Mouse (Mus musculus) stomach, embryonic 14.5 days (tissue): ENCODE data around the gene Rab5if. TPM values are rescaled to one million over a fixed set of nuclear protein-coding genes. Genes with fewer than 3 reads are reported as not detected.

Experiments used
- ATAC-seq: fragments of 200-750 bp; cut with Nextera tagmentation; 2 replicates; pipeline ENCODE4 v1.8.0; 2017; ENCODE audit warnings: low read depth, moderate TSS enrichment; ENCODE audit not compliant: insufficient number of reproducible peaks, insufficient read depth, low FRiP score
- H3K27ac ChIP-seq: fragments of 300-500 bp; sonication (generic); 2 replicates; pipeline ENCODE4 v1.5.1; 2014; ENCODE audit warnings: mild to moderate bottlenecking, low read length, moderate library complexity, mixed read lengths
- H3K27me3 ChIP-seq: fragments of 300-500 bp; sonication (generic); 2 replicates; pipeline ENCODE4 v1.6.1; 2014; ENCODE audit warnings: low read length, control low read depth, mixed read lengths; ENCODE audit not compliant: control insufficient read depth, insufficient read depth
- H3K36me3 ChIP-seq: fragments of 300-500 bp; sonication (generic); 2 replicates; pipeline ENCODE4 v1.6.1; 2014; ENCODE audit warnings: mild to moderate bottlenecking, control low read depth, low read length, moderate library complexity, mixed read lengths; ENCODE audit not compliant: control insufficient read depth, insufficient read depth
- H3K4me1 ChIP-seq: fragments of 300-500 bp; sonication (generic); 2 replicates; pipeline ENCODE4 v1.6.1; 2014; ENCODE audit warnings: low read length, control low read depth, mixed read lengths; ENCODE audit not compliant: control insufficient read depth, insufficient read depth
- H3K4me2 ChIP-seq: fragments of 300-500 bp; sonication (generic); replicated peaks from 2 replicates; pipeline ENCODE4 v1.6.1; 2014; ENCODE audit warnings: low read depth, low read length, control low read depth
- H3K4me3 ChIP-seq: fragments of 300-500 bp; sonication (generic); 2 replicates; pipeline ENCODE4 v1.5.1; 2014; ENCODE audit warnings: low read depth, low read length, control low read depth
- H3K9ac ChIP-seq: fragments of 300-500 bp; sonication (generic); replicated peaks from 2 replicates; pipeline ENCODE4 v1.6.1; 2014; ENCODE audit warnings: low read depth, mild to moderate bottlenecking, control low read depth, low read length, moderate library complexity, mixed read lengths
- H3K9me3 ChIP-seq: fragments of 300-500 bp; sonication (generic); 2 replicates; pipeline ENCODE4 v1.6.1; 2016; ENCODE audit warnings: low read depth, low read length, control low read depth; ENCODE audit not compliant: control insufficient read depth
- WGBS: fragments of 180-500 bp; shearing (Covaris S2); extraction: QIAGEN DNeasy Blood & Tissue Kit; methylation state at CpG from one replicate; pipeline ENCODE4 v1.1.7; 2014; 5-methylcytosine and 5-hydroxymethylcytosine counted together
- polyA plus RNA-seq: library from polyadenylated mRNA; unstranded; fragments of >200 nt; fragmentation: Nextera tagmentation; extraction: Ambion mirVana; gene quantifications from 2 replicates; pipeline ENCODE4 v1.2.1, GENCODE M21; 2014

Gene Rab5if
- polyA plus RNA-seq, 1 experiment from 2014 or later = 189 TPM

- ATAC-seq = no peak
- H3K4me1 ChIP-seq = no peaks in the 10 kb centered on the region
- H3K4me2 ChIP-seq = no peak within 1 kb of the TSS
- no peak within 1 kb of the TSS for H3K27ac ChIP-seq
- no peaks in the 10 kb centered on the region for H3K9me3 ChIP-seq
- H3K4me3 ChIP-seq = no peak within 1 kb of the TSS
- WGBS = 55% methylated on average over 6 of the region's 6 CpGs
- H3K36me3 ChIP-seq = no peaks in the 10 kb centered on the region
- H3K27me3 ChIP-seq = no peaks in the 10 kb centered on the region
- no peak within 1 kb of the TSS for H3K9ac ChIP-seq
These were observed 24.1 kb downstream of the Rab5if start, which contains the start of gene Sla2 for GRCm38 (mm10) chr2:156887017-156887416. Sla2 (minus strand) TSS chr2:156887192.

GRCm38 (mm10) chr2:156888490-156888889 is 25.6 kb downstream of the Rab5if start:
- no peaks in the 10 kb centered on the region for H3K4me1 ChIP-seq
- no peak overlapping the region for H3K4me3 ChIP-seq
- no peaks in the 10 kb centered on the region for H3K36me3 ChIP-seq
- no peak for ATAC-seq
- WGBS = 75% methylated on average over 3 of the region's 3 CpGs
- no peaks in the 10 kb centered on the region for H3K9me3 ChIP-seq
- no peak overlapping the region for H3K9ac ChIP-seq
- H3K27me3 ChIP-seq = no peaks in the 10 kb centered on the region
- H3K4me2 ChIP-seq = no peak overlapping the region
- no peak overlapping the region for H3K27ac ChIP-seq

- no peak overlapping the region for H3K4me2 ChIP-seq
These were observed 29.3 kb downstream of the Rab5if start for GRCm38 (mm10) chr2:156892240-156892639.

GRCm38 (mm10) chr2:156892821-156893220 is 29.9 kb downstream of the Rab5if start:
- no peaks in the 10 kb centered on the region for H3K9me3 ChIP-seq
- H3K4me2 ChIP-seq = no peak overlapping the region
- H3K4me3 ChIP-seq = no peak overlapping the region
- 75% methylated on average over 6 of the region's 6 CpGs for WGBS
- H3K9ac ChIP-seq = no peak overlapping the region
- no peaks in the 10 kb centered on the region for H3K36me3 ChIP-seq
- no peaks in the 10 kb centered on the region for H3K27me3 ChIP-seq
- H3K27ac ChIP-seq = no peak overlapping the region
- no peaks in the 10 kb centered on the region for H3K4me1 ChIP-seq
- ATAC-seq = no peak

More at GRCm38 (mm10) chr2:156892240-156892639, 29.3 kb downstream of the Rab5if start:
- no peaks in the 10 kb centered on the region for H3K27me3 ChIP-seq
- H3K9me3 ChIP-seq = no peaks in the 10 kb centered on the region
- ATAC-seq = no peak
- H3K4me1 ChIP-seq = no peaks in the 10 kb centered on the region
- H3K4me3 ChIP-seq = no peak overlapping the region
- 22% methylated on average over 3 of the region's 3 CpGs for WGBS
- no peaks in the 10 kb centered on the region for H3K36me3 ChIP-seq
- H3K9ac ChIP-seq = no peak overlapping the region
- H3K27ac ChIP-seq = no peak overlapping the region

GRCm38 (mm10) chr2:156894496-156895265 is 31.8 kb downstream of the Rab5if start:
- no peak for ATAC-seq
- no peaks in the 10 kb centered on the region for H3K4me1 ChIP-seq
- no peaks in the 10 kb centered on the region for H3K9me3 ChIP-seq
- H3K36me3 ChIP-seq = no peaks in the 10 kb centered on the region
- no peaks in the 10 kb centered on the region for H3K27me3 ChIP-seq
- H3K4me3 ChIP-seq = no peak overlapping the region
- 67% methylated on average over 15 of the region's 15 CpGs for WGBS
- no peak overlapping the region for H3K9ac ChIP-seq
- H3K4me2 ChIP-seq = no peak overlapping the region
- H3K27ac ChIP-seq = no peak overlapping the region

- H3K9me3 ChIP-seq = no peaks in the 10 kb centered on the region
- no peaks in the 10 kb centered on the region for H3K36me3 ChIP-seq
- WGBS = 66% methylated on average over 9 of the region's 9 CpGs
- H3K4me1 ChIP-seq = no peaks in the 10 kb centered on the region
- no peak overlapping the region for H3K9ac ChIP-seq
- no peak for ATAC-seq
- H3K4me3 ChIP-seq = no peak overlapping the region
- no peaks in the 10 kb centered on the region for H3K27me3 ChIP-seq
- no peak overlapping the region for H3K4me2 ChIP-seq
- H3K27ac ChIP-seq = no peak overlapping the region
These were observed 33.5 kb downstream of the Rab5if start for GRCm38 (mm10) chr2:156896384-156896914.

- no peak overlapping the region for H3K4me2 ChIP-seq
- no peak overlapping the region for H3K9ac ChIP-seq
- WGBS = 86% methylated on average over 9 of the region's 9 CpGs
- H3K27me3 ChIP-seq = no peaks in the 10 kb centered on the region
- H3K36me3 ChIP-seq = no peaks in the 10 kb centered on the region
- no peaks in the 10 kb centered on the region for H3K4me1 ChIP-seq
- no peaks in the 10 kb centered on the region for H3K9me3 ChIP-seq
- no peak overlapping the region for H3K4me3 ChIP-seq
- no peak overlapping the region for H3K27ac ChIP-seq
- no peak for ATAC-seq
These were observed 34.1 kb downstream of the Rab5if start for GRCm38 (mm10) chr2:156897034-156897433.

GRCm38 (mm10) chr2:156898374-156898773 is 35.4 kb downstream of the Rab5if start:
- H3K4me1 ChIP-seq = no peaks in the 10 kb centered on the region
- H3K9me3 ChIP-seq = no peaks in the 10 kb centered on the region
- no peak overlapping the region for H3K4me2 ChIP-seq
- H3K27me3 ChIP-seq = no peaks in the 10 kb centered on the region
- no peak overlapping the region for H3K4me3 ChIP-seq
- no peak for ATAC-seq
- no peak overlapping the region for H3K27ac ChIP-seq
- 63% methylated on average over 4 of the region's 4 CpGs for WGBS
- H3K36me3 ChIP-seq = no peaks in the 10 kb centered on the region
- no peak overlapping the region for H3K9ac ChIP-seq
